Comparison of ENCODE assay signal across 9 mouse cellular contexts in the genomic region with DNA sequence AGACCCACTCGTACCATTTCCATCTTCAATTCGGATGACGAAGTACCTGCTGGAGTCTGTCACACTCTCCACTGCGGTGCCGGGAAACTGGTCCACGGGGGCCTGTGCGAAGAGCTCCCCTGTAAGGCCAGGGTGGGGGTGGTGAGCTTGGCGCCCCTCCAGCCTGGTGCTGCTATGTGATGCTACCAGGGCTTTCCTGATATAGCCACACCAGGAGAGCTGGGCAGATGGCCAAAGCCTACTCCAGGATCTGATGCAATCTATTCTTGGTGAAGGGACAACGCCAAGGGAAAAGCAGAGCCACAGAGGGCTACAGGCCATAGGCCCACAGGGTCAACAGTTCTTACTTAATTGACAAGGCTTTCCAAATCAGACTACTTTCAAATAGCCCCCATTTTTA. TPM values are rescaled to one million over a fixed set of nuclear protein-coding genes. Genes with fewer than 3 reads are reported as not detected.
DNase-seq lines count a peak whose midpoint lies in the region; ATAC-seq lines count a peak whose summit lies in the region.
"Had no signal": no experiment of that assay in that cellular context is flagged by ENCODE, and none has a peak within 500 bp of the region (broad histone marks: within the 10 kb centered on the region; RNA-seq: fewer than 3 reads in every experiment).

No protein-coding gene starts in this region.

- H3K27ac ChIP-seq in liver, embryonic 12.5 days: peak overlapping the region; percentile 95
- H3K27ac ChIP-seq in kidney, embryonic 14.5 days (ENCODE audit: low read depth, low read length): no peak overlapping the region
- H3K27ac ChIP-seq in forebrain, embryonic 12.5 days: no peak overlapping the region
- no peak overlapping the region for H3K27ac ChIP-seq in hindbrain, embryonic 16.5 days (ENCODE audit: low read depth, low read length)

- H3K4me3 ChIP-seq in liver, embryonic 12.5 days: peak overlapping the region; percentile 38
- no peak overlapping the region for H3K4me3 ChIP-seq in kidney, embryonic 14.5 days (ENCODE audit: low read length)
- no peak overlapping the region for H3K4me3 ChIP-seq in forebrain, embryonic 12.5 days (replicated peaks)
- H3K4me3 ChIP-seq in hindbrain, embryonic 16.5 days (ENCODE audit: low read length): no peak overlapping the region

- intact Hi-C loops in gastrocnemius, postnatal 14 days (cut with DNase I; ENCODE audit: low total_unique reads): no loop called here

- 78% methylated on average over 9 of the region's 9 CpGs for WGBS in liver, embryonic 12.5 days (ENCODE audit: insufficient replicate concordance)
- 86% methylated on average over 9 of the region's 9 CpGs for WGBS in kidney, embryonic 14.5 days
- WGBS in forebrain, embryonic 12.5 days: 95% methylated on average over 9 of the region's 9 CpGs
- 81% methylated on average over 9 of the region's 9 CpGs for WGBS in hindbrain, embryonic 16.5 days

- peak overlapping the region; percentile 90 for H3K4me2 ChIP-seq in liver, embryonic 12.5 days
- no peak overlapping the region for H3K4me2 ChIP-seq in kidney, embryonic 14.5 days (replicated peaks; ENCODE audit: low read depth, low read length)
- no peak overlapping the region for H3K4me2 ChIP-seq in forebrain, embryonic 12.5 days
- no peak overlapping the region for H3K4me2 ChIP-seq in hindbrain, embryonic 16.5 days (ENCODE audit: low read length)

- ATAC-seq in liver, embryonic 12.5 days: no peak
- ATAC-seq in kidney, embryonic 14.5 days (ENCODE audit: low FRiP score, low TSS enrichment): no peak
- ATAC-seq in forebrain, embryonic 12.5 days (ENCODE audit: low FRiP score): no peak
- no peak for ATAC-seq in hindbrain, embryonic 16.5 days

- H3K36me3 ChIP-seq in liver, embryonic 12.5 days: peaks cover 78% of the 10 kb centered on the region
- peaks cover 60% of the 10 kb centered on the region for H3K36me3 ChIP-seq in kidney, embryonic 14.5 days (ENCODE audit: control insufficient read depth, insufficient read depth, low read length)
- peaks cover 61% of the 10 kb centered on the region for H3K36me3 ChIP-seq in forebrain, embryonic 12.5 days (replicated peaks)
- H3K36me3 ChIP-seq in hindbrain, embryonic 16.5 days (ENCODE audit: control insufficient read depth, insufficient read depth, low read length): peaks cover 21% of the 10 kb centered on the region

- DNase-seq in testis, postnatal 10 days (ENCODE audit: low spot score): peak; percentile 62
- no peak for DNase-seq in testis, postnatal 14 days (ENCODE audit: low spot score)
- DNase-seq in gastrocnemius, postnatal 14 days: peak; percentile 73
- peak; percentile 69 for DNase-seq in telencephalon, adult 2 months (ENCODE audit: low read depth, low spot score)

- H3K9ac ChIP-seq in liver, embryonic 12.5 days: peak overlapping the region; percentile 95
- no peak overlapping the region for H3K9ac ChIP-seq in kidney, embryonic 14.5 days (ENCODE audit: low read depth, low read length)
- H3K9ac ChIP-seq in forebrain, embryonic 12.5 days: no peak overlapping the region
- no peak overlapping the region for H3K9ac ChIP-seq in hindbrain, embryonic 16.5 days (ENCODE audit: low read depth, low read length)

- H3K9me3 ChIP-seq in liver, embryonic 12.5 days (replicated peaks): no peaks in the 10 kb centered on the region
- H3K9me3 ChIP-seq in kidney, embryonic 14.5 days (ENCODE audit: control insufficient read depth, low read length): no peaks in the 10 kb centered on the region
- H3K9me3 ChIP-seq in forebrain, embryonic 12.5 days: no peaks in the 10 kb centered on the region
- no peaks in the 10 kb centered on the region for H3K9me3 ChIP-seq in hindbrain, embryonic 16.5 days (ENCODE audit: control insufficient read depth, low read length)

- no peaks in the 10 kb centered on the region for H3K27me3 ChIP-seq in liver, embryonic 12.5 days (replicated peaks)
- H3K27me3 ChIP-seq in kidney, embryonic 14.5 days (ENCODE audit: control insufficient read depth, insufficient read depth, low read length): no peaks in the 10 kb centered on the region
- no peaks in the 10 kb centered on the region for H3K27me3 ChIP-seq in forebrain, embryonic 12.5 days
- no peaks in the 10 kb centered on the region for H3K27me3 ChIP-seq in hindbrain, embryonic 16.5 days (replicated peaks; ENCODE audit: control insufficient read depth, insufficient read depth, low read length)

- peaks cover 79% of the 10 kb centered on the region for H3K4me1 ChIP-seq in liver, embryonic 12.5 days
- H3K4me1 ChIP-seq in kidney, embryonic 14.5 days (ENCODE audit: control insufficient read depth, insufficient read depth, low read length): peaks cover 11% of the 10 kb centered on the region
- peaks cover 16% of the 10 kb centered on the region for H3K4me1 ChIP-seq in forebrain, embryonic 12.5 days
- H3K4me1 ChIP-seq in hindbrain, embryonic 16.5 days (ENCODE audit: control insufficient read depth, insufficient read depth, low read depth, low read length): peaks cover 15% of the 10 kb centered on the region

RNA-seq across cellular contexts. Expression of a gene that starts 4.5 kb away (rescaled TPM):
- total RNA-seq in gastrocnemius, postnatal 14 days (2021): 10 to 100 TPM; 19.9 to 21.7 TPM
- 136 and 143 TPM in 2 replicates for polyA plus RNA-seq in liver, embryonic 12.5 days (2016; fragmentation: Nextera tagmentation; extraction: Ambion mirVana)
- polyA plus RNA-seq in kidney, embryonic 14.5 days (2014; fragmentation: Nextera tagmentation; extraction: Ambion mirVana): 64.4 and 79.8 TPM in 2 replicates
- 52.7 and 56.8 TPM in 2 replicates for polyA plus RNA-seq in forebrain, embryonic 12.5 days (2016; fragmentation: Nextera tagmentation; extraction: Ambion mirVana)
- polyA plus RNA-seq in hindbrain, embryonic 16.5 days (2015; fragmentation: Nextera tagmentation; extraction: Ambion mirVana): 54.0 and 55.5 TPM in 2 replicates

RNA-seq across cellular contexts. Expression of a gene that starts 13.3 kb away (rescaled TPM):
- total RNA-seq in gastrocnemius, postnatal 14 days (2021): 1 to 10 TPM; 2.6 to 4.0 TPM
- 1.8 and 2.0 TPM in 2 replicates for polyA plus RNA-seq in liver, embryonic 12.5 days (2016; fragmentation: Nextera tagmentation; extraction: Ambion mirVana)
- 10.3 and 13.2 TPM in 2 replicates for polyA plus RNA-seq in kidney, embryonic 14.5 days (2014; fragmentation: Nextera tagmentation; extraction: Ambion mirVana)
- polyA plus RNA-seq in forebrain, embryonic 12.5 days (2016; fragmentation: Nextera tagmentation; extraction: Ambion mirVana): 15.4 and 17.4 TPM in 2 replicates
- polyA plus RNA-seq in hindbrain, embryonic 16.5 days (2015; fragmentation: Nextera tagmentation; extraction: Ambion mirVana): 4.6 and 4.9 TPM in 2 replicates

RNA-seq across cellular contexts. Expression of a gene that starts 14.5 kb away (rescaled TPM):
- total RNA-seq in gastrocnemius, postnatal 14 days (2021): not detected
- 0.05 TPM in 1 of 2 replicates, not detected in the other for polyA plus RNA-seq in liver, embryonic 12.5 days (2016; fragmentation: Nextera tagmentation; extraction: Ambion mirVana)
- 0.27 and 0.95 TPM in 2 replicates for polyA plus RNA-seq in kidney, embryonic 14.5 days (2014; fragmentation: Nextera tagmentation; extraction: Ambion mirVana)
- 0.26 TPM in 1 of 2 replicates, not detected in the other for polyA plus RNA-seq in forebrain, embryonic 12.5 days (2016; fragmentation: Nextera tagmentation; extraction: Ambion mirVana)
- 0.60 and 1.0 TPM in 2 replicates for polyA plus RNA-seq in hindbrain, embryonic 16.5 days (2015; fragmentation: Nextera tagmentation; extraction: Ambion mirVana)
- total RNA-seq: hematopoietic stem cell, adult 5-6 weeks had no signal
